Mouse (Mus musculus): ENCODE data around the gene Fzd9. TPM values are rescaled to one million over a fixed set of nuclear protein-coding genes. Genes with fewer than 3 reads are reported as not detected.

The Fzd9 gene
- 0.54 and 1.1 TPM in 2 replicates for polyA plus RNA-seq (2014; fragmentation: Nextera tagmentation; extraction: Ambion mirVana)

DNA sequence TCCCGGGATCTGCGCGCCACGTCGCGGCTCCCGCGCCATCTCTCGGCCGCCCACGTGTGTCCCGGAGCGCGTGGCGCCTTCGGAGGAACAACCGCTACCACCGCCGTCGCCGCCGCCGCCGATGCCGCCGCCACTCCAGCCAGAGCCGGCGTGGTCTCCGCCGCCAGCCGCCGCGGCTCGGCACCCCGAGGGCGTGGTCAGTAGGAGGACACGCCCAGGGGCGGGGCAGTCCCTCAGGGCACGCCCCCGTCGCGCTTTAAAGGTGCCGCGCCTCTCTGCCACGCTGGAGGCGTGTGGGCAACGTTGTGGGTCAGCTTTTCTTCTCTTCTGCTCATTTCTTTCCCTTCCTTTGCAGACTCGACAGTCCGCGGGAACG lies at the start of gene Fzd9:
Gene Fzd9 (minus strand): TSS at position 152 of the 376 bp plus-strand sequence.
- Histone ChIP-seq H3K4me2 (replicated peaks; ENCODE audit: low read depth, low read length) (peak within 1 kb of the TSS; percentile 100), H3K9ac (ENCODE audit: low read depth, low read length) (peak within 1 kb of the TSS; percentile 55), H3K9me3 (ENCODE audit: control insufficient read depth, low read length) (no peaks in the 10 kb centered on the region), H3K27me3 (ENCODE audit: control insufficient read depth, insufficient read depth, low read length) (peaks cover 23% of the 10 kb centered on the region), H3K4me3 (ENCODE audit: low read length) (peak within 1 kb of the TSS; percentile 58), H3K36me3 (ENCODE audit: control insufficient read depth, insufficient read depth, low read length) (peaks cover 10% of the 10 kb centered on the region), H3K4me1 (ENCODE audit: control insufficient read depth, insufficient read depth, low read length) (peaks cover 5% of the 10 kb centered on the region; the same call in 1 of the 2 replicates), H3K27ac (ENCODE audit: low read depth, low read length) (no peak within 1 kb of the TSS)
- ATAC-seq (ENCODE audit: low FRiP score, low TSS enrichment): peak; percentile 86
- under 1% methylated on average over 51 of the region's 51 CpGs for WGBS

- Histone ChIP-seq H3K27me3 (ENCODE audit: control insufficient read depth, insufficient read depth, low read length) (no peaks in the 10 kb centered on the region), H3K9ac (ENCODE audit: low read depth, low read length) (no peak overlapping the region), H3K27ac (ENCODE audit: low read depth, low read length) (no peak overlapping the region), H3K36me3 (ENCODE audit: control insufficient read depth, insufficient read depth, low read length) (no peaks in the 10 kb centered on the region), H3K4me1 (ENCODE audit: control insufficient read depth, insufficient read depth, low read length) (no peaks in the 10 kb centered on the region), H3K9me3 (ENCODE audit: control insufficient read depth, low read length) (no peaks in the 10 kb centered on the region), H3K4me2 (replicated peaks; ENCODE audit: low read depth, low read length) (no peak overlapping the region), H3K4me3 (ENCODE audit: low read length) (no peak overlapping the region)
- 96% methylated on average over 2 of the region's 2 CpGs for WGBS
- ATAC-seq (ENCODE audit: low FRiP score, low TSS enrichment): no peak
These were observed 41.0 kb upstream of the Fzd9 start for GRCm38 (mm10) chr5:135292001-135292400.

- Histone ChIP-seq H3K27ac (ENCODE audit: low read depth, low read length) (no peak overlapping the region), H3K27me3 (ENCODE audit: control insufficient read depth, insufficient read depth, low read length) (no peaks in the 10 kb centered on the region), H3K4me2 (replicated peaks; ENCODE audit: low read depth, low read length) (no peak overlapping the region), H3K9ac (ENCODE audit: low read depth, low read length) (no peak overlapping the region), H3K36me3 (ENCODE audit: control insufficient read depth, insufficient read depth, low read length) (no peaks in the 10 kb centered on the region), H3K4me1 (ENCODE audit: control insufficient read depth, insufficient read depth, low read length) (no peaks in the 10 kb centered on the region), H3K9me3 (ENCODE audit: control insufficient read depth, low read length) (no peaks in the 10 kb centered on the region), H3K4me3 (ENCODE audit: low read length) (no peak overlapping the region)
- WGBS: 38% methylated on average over 4 of the region's 4 CpGs
- no peak for ATAC-seq (ENCODE audit: low FRiP score, low TSS enrichment)
These were observed 40.2 kb upstream of the Fzd9 start for GRCm38 (mm10) chr5:135291193-135291592.

DNA sequence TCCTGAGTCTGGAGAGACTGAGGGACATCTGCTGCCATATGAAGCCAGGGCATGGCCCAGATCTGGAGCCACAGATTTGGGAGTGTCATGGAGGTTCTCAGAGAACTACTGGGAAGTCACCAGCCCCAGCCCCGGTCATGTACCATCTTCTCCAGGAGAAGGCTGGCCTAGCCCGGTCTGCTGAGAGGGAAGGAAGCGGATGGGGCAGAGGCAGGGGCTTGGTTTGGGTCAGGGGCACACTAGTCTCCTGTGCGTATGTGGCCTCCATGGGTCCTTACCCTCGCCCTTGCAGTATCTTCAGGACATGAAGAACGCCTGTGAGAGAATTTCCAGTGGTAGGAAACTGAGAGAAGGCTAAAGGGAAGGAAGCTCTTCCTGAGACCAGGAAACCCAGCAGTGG lies 39.7 kb upstream of the Fzd9 start:
- Histone ChIP-seq H3K9me3 (ENCODE audit: control insufficient read depth, low read length) (no peaks in the 10 kb centered on the region), H3K4me2 (replicated peaks; ENCODE audit: low read depth, low read length) (no peak overlapping the region), H3K4me3 (ENCODE audit: low read length) (no peak overlapping the region), H3K9ac (ENCODE audit: low read depth, low read length) (no peak overlapping the region), H3K27ac (ENCODE audit: low read depth, low read length) (no peak overlapping the region), H3K36me3 (ENCODE audit: control insufficient read depth, insufficient read depth, low read length) (no peaks in the 10 kb centered on the region), H3K27me3 (ENCODE audit: control insufficient read depth, insufficient read depth, low read length) (no peaks in the 10 kb centered on the region), H3K4me1 (ENCODE audit: control insufficient read depth, insufficient read depth, low read length) (no peaks in the 10 kb centered on the region)
- ATAC-seq (ENCODE audit: low FRiP score, low TSS enrichment): no peak
- WGBS: 88% methylated on average over 6 of the region's 6 CpGs

DNA sequence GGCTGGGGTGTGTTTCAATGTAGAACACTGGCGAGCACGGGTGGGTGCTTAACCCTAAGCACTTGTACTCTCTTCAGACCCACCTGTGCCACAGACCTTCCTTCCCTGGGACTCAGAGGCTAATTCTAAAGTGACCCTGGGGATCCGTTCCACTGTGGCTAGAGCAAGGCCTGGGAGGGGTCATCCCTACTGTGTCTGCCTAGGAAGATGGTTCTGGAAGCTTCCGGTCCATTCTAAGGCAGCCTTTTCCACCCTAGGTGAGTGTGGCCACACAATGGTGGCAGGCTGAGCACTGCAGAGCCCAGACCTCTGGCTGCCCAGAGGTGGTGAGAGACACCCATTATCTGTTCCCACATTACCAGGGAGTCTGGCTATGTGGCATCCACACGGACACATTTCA lies 35.9 kb upstream of the Fzd9 start:
- WGBS: 77% methylated on average over 5 of the region's 5 CpGs
- Histone ChIP-seq H3K27ac (ENCODE audit: low read depth, low read length) (no peak overlapping the region), H3K4me2 (replicated peaks; ENCODE audit: low read depth, low read length) (no peak overlapping the region), H3K4me1 (ENCODE audit: control insufficient read depth, insufficient read depth, low read length) (no peaks in the 10 kb centered on the region), H3K9me3 (ENCODE audit: control insufficient read depth, low read length) (no peaks in the 10 kb centered on the region), H3K9ac (ENCODE audit: low read depth, low read length) (no peak overlapping the region), H3K36me3 (ENCODE audit: control insufficient read depth, insufficient read depth, low read length) (no peaks in the 10 kb centered on the region), H3K4me3 (ENCODE audit: low read length) (no peak overlapping the region), H3K27me3 (ENCODE audit: control insufficient read depth, insufficient read depth, low read length) (no peaks in the 10 kb centered on the region)
- ATAC-seq (ENCODE audit: low FRiP score, low TSS enrichment): no peak

GRCm38 (mm10) chr5:135286185-135286584 lies 35.2 kb upstream of the Fzd9 start:
- Histone ChIP-seq H3K4me2 (replicated peaks; ENCODE audit: low read depth, low read length) (no peak overlapping the region), H3K27ac (ENCODE audit: low read depth, low read length) (no peak overlapping the region), H3K9me3 (ENCODE audit: control insufficient read depth, low read length) (no peaks in the 10 kb centered on the region), H3K27me3 (ENCODE audit: control insufficient read depth, insufficient read depth, low read length) (no peaks in the 10 kb centered on the region), H3K36me3 (ENCODE audit: control insufficient read depth, insufficient read depth, low read length) (no peaks in the 10 kb centered on the region), H3K9ac (ENCODE audit: low read depth, low read length) (no peak overlapping the region), H3K4me1 (ENCODE audit: control insufficient read depth, insufficient read depth, low read length) (no peaks in the 10 kb centered on the region), H3K4me3 (ENCODE audit: low read length) (no peak overlapping the region)
- peak; percentile 75 for ATAC-seq (ENCODE audit: low FRiP score, low TSS enrichment)
- WGBS: under 1% methylated on average over 6 of the region's 6 CpGs

GRCm38 (mm10) chr5:135285211-135285610 lies 34.2 kb upstream of the Fzd9 start:
- no peaks in the 10 kb centered on the region for H3K36me3 ChIP-seq (ENCODE audit: control insufficient read depth, insufficient read depth, low read length)
- H3K27me3 ChIP-seq (ENCODE audit: control insufficient read depth, insufficient read depth, low read length): no peaks in the 10 kb centered on the region
- WGBS: 79% methylated on average over 3 of the region's 3 CpGs
- H3K4me3 ChIP-seq (ENCODE audit: low read length): no peak overlapping the region
- H3K9ac ChIP-seq (ENCODE audit: low read depth, low read length): no peak overlapping the region
- H3K4me2 ChIP-seq (replicated peaks; ENCODE audit: low read depth, low read length): no peak overlapping the region
- H3K27ac ChIP-seq (ENCODE audit: low read depth, low read length): no peak overlapping the region
- no peak for ATAC-seq (ENCODE audit: low FRiP score, low TSS enrichment)
- H3K4me1 ChIP-seq (ENCODE audit: control insufficient read depth, insufficient read depth, low read length): no peaks in the 10 kb centered on the region
- no peaks in the 10 kb centered on the region for H3K9me3 ChIP-seq (ENCODE audit: control insufficient read depth, low read length)

GRCm38 (mm10) chr5:135280226-135280625 lies 29.2 kb upstream of the Fzd9 start:
- no peak overlapping the region for H3K27ac ChIP-seq (ENCODE audit: low read depth, low read length)
- 76% methylated on average over 9 of the region's 9 CpGs for WGBS
- no peak overlapping the region for H3K4me3 ChIP-seq (ENCODE audit: low read length)
- no peaks in the 10 kb centered on the region for H3K36me3 ChIP-seq (ENCODE audit: control insufficient read depth, insufficient read depth, low read length)
- H3K9ac ChIP-seq (ENCODE audit: low read depth, low read length): no peak overlapping the region
- peaks cover 7% of the 10 kb centered on the region for H3K27me3 ChIP-seq (ENCODE audit: control insufficient read depth, insufficient read depth, low read length)
- H3K4me1 ChIP-seq (ENCODE audit: control insufficient read depth, insufficient read depth, low read length): no peaks in the 10 kb centered on the region
- no peaks in the 10 kb centered on the region for H3K9me3 ChIP-seq (ENCODE audit: control insufficient read depth, low read length)
- no peak overlapping the region for H3K4me2 ChIP-seq (replicated peaks; ENCODE audit: low read depth, low read length)
- no peak for ATAC-seq (ENCODE audit: low FRiP score, low TSS enrichment)

DNA sequence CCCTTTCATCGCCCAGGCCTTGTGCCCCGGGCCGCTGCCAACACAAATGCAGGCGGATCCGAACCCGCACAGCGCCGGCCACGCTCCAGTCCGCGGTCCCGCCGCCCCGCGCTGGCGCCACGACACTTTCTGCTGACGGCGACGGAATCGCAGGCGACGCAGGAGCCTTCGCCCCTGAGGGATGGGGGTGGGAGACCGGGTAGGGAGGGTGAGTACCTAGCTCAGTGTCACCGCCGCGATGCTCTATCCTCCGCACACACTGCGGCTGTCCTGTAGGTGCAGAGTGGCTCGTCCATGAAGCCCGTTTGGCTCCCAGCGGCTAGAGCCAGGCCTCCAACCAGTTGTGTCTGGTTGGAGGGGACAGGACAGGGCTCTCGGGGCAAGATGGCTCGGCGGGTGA lies 25.6 kb upstream of the Fzd9 start:
- Histone ChIP-seq H3K4me1 (ENCODE audit: control insufficient read depth, insufficient read depth, low read length) (no peaks in the 10 kb centered on the region), H3K27ac (ENCODE audit: low read depth, low read length) (no peak overlapping the region), H3K4me2 (replicated peaks; ENCODE audit: low read depth, low read length) (peak overlapping the region; percentile 40), H3K36me3 (ENCODE audit: control insufficient read depth, insufficient read depth, low read length) (no peaks in the 10 kb centered on the region), H3K4me3 (ENCODE audit: low read length) (peak overlapping the region; percentile 21; the same call in 1 of the 2 replicates), H3K9ac (ENCODE audit: low read depth, low read length) (peak overlapping the region; percentile 54), H3K27me3 (ENCODE audit: control insufficient read depth, insufficient read depth, low read length) (peaks cover 7% of the 10 kb centered on the region), H3K9me3 (ENCODE audit: control insufficient read depth, low read length) (no peaks in the 10 kb centered on the region)
- ATAC-seq (ENCODE audit: low FRiP score, low TSS enrichment): no peak
- 3% methylated on average over 36 of the region's 36 CpGs for WGBS

Data from kidney, embryonic 14.5 days (tissue).